Mouse (Mus musculus) MEL (cell line): ENCODE measurements around the gene Sept5. TPM values are rescaled to one million over a fixed set of nuclear protein-coding genes. Genes with fewer than 3 reads are reported as not detected.

Experiments
- DNase-seq: peaks from one replicate; pipeline ENCODE4 v3.0.0; 2011; ENCODE audit warnings: low read depth, low spot score
- H3K27ac ChIP-seq: 2 replicates; pipeline ENCODE4 v1.5.1; 2012; ENCODE audit warnings: low read depth, mild to moderate bottlenecking, control low read depth, low read length, moderate library complexity; ENCODE audit not compliant: control insufficient read depth
- H3K27me3 ChIP-seq, 2 experiments: fragments of 150-350 bp in 1 of 2; sonication (generic) in 1 of 2; 2 replicates each; pipeline ENCODE4 v1.6.1; 2012; ENCODE audit warnings: low read length in 2 of 2, mild to moderate bottlenecking in 2 of 2, improper control_type of control experiment in 1 of 2, moderate library complexity in 1 of 2; ENCODE audit not compliant: insufficient read depth in 2 of 2, control insufficient read depth in 1 of 2
- H3K36me3 ChIP-seq, 2 experiments: 2 replicates each; pipeline ENCODE4 v1.6.1; 2012 to 2014; ENCODE audit warnings: low read length in 2 of 2, improper control_type of control experiment in 1 of 2, inconsistent platforms in 1 of 2, mild to moderate bottlenecking in 1 of 2; ENCODE audit not compliant: insufficient read depth in 2 of 2, control insufficient read depth in 1 of 2
- H3K4me1 ChIP-seq, 2 experiments: fragments of 150-350 bp in 1 of 2; sonication (generic) in 1 of 2; 2 replicates each; pipeline ENCODE4 v1.6.1; 2012; ENCODE audit warnings: low read length in 2 of 2, improper control_type of control experiment in 1 of 2, mild to moderate bottlenecking in 1 of 2; ENCODE audit not compliant: insufficient read depth in 2 of 2, control insufficient read depth in 1 of 2
- H3K4me3 ChIP-seq, 2 experiments: fragments of 150-350 bp in 1 of 2; sonication (generic) in 1 of 2; 2 replicates each; pipeline ENCODE4 v1.5.1; 2012; ENCODE audit warnings: low read depth in 2 of 2, low read length in 2 of 2, mild to moderate bottlenecking in 2 of 2, moderate library complexity in 2 of 2, control low read depth in 1 of 2, improper control_type of control experiment in 1 of 2; ENCODE audit not compliant: control insufficient read depth in 1 of 2, insufficient read depth in 1 of 2
- H3K79me2 ChIP-seq: 2 replicates; pipeline ENCODE4 v1.6.1; 2012; ENCODE audit warnings: mild to moderate bottlenecking, low read length, moderate library complexity; ENCODE audit not compliant: control insufficient read depth, poor library complexity, insufficient read depth
- H3K9ac ChIP-seq: 2 replicates; pipeline ENCODE4 v1.6.1; 2012; ENCODE audit warnings: low read depth, mild to moderate bottlenecking, control low read depth, low read length, moderate library complexity; ENCODE audit not compliant: control insufficient read depth, poor library complexity, severe bottlenecking
- H3K9me3 ChIP-seq: fragments of 150-350 bp; sonication (generic); replicated peaks from 2 replicates; pipeline ENCODE4 v1.6.1; 2012; ENCODE audit warnings: mild to moderate bottlenecking, low read length, improper control_type of control experiment, moderate library complexity; ENCODE audit not compliant: insufficient read depth
- BHLHE40 ChIP-seq: IDR thresholded peaks from 2 replicates; pipeline ENCODE4 v1.6.1; 2012; ENCODE audit warnings: low read depth, mild to moderate bottlenecking, inconsistent platforms, low read length, improper control_type of control experiment, borderline replicate concordance
- CHD2 ChIP-seq: IDR thresholded peaks from 2 replicates; pipeline ENCODE4 v1.6.1; 2011; ENCODE audit warnings: low read length, improper control_type of control experiment
- CTCF ChIP-seq, 3 experiments: IDR thresholded peaks in 2 of 3; conservative IDR thresholded peaks in 1 of 3; 2 replicates each; pipeline ENCODE4 v1.5.1; 2011 to 2012; ENCODE audit warnings: low read length in 3 of 3, low read depth in 2 of 3, mild to moderate bottlenecking in 2 of 3, improper control_type of control experiment in 1 of 3, inconsistent platforms in 1 of 3, mixed read lengths in 1 of 3, moderate library complexity in 1 of 3; ENCODE audit not compliant: control insufficient read depth in 1 of 3, insufficient read depth in 1 of 3, poor library complexity in 1 of 3, severe bottlenecking in 1 of 3
- E2F4 ChIP-seq: IDR thresholded peaks from 2 replicates; pipeline ENCODE4 v1.6.1; 2011; ENCODE audit warnings: low read depth, low read length, improper control_type of control experiment, borderline replicate concordance
- ETS1 ChIP-seq: IDR thresholded peaks from 2 replicates; pipeline ENCODE4 v1.6.1; 2012; ENCODE audit warnings: low read depth, mild to moderate bottlenecking, inconsistent platforms, low read length, improper control_type of control experiment, moderate library complexity
- GABPA ChIP-seq: IDR thresholded peaks from 2 replicates; pipeline ENCODE4 v1.6.1; 2012; ENCODE audit warnings: low read depth, mild to moderate bottlenecking, inconsistent platforms, low read length, improper control_type of control experiment, moderate library complexity
- MAFK ChIP-seq: IDR thresholded peaks from 2 replicates; pipeline ENCODE4 v1.6.1; 2011; ENCODE audit warnings: low read depth, mild to moderate bottlenecking, low read length, improper control_type of control experiment, borderline replicate concordance
- MAX ChIP-seq: IDR thresholded peaks from 2 replicates; pipeline ENCODE4 v1.6.1; 2011; ENCODE audit warnings: low read length, improper control_type of control experiment
- MXI1 ChIP-seq: IDR thresholded peaks from 2 replicates; pipeline ENCODE4 v1.6.1; 2011; ENCODE audit warnings: mild to moderate bottlenecking, low read depth, low read length, improper control_type of control experiment
- MYB ChIP-seq: IDR thresholded peaks from 2 replicates; pipeline ENCODE4 v1.6.1; 2011; ENCODE audit warnings: mild to moderate bottlenecking, low read depth, low read length, improper control_type of control experiment
- NRF1 ChIP-seq: IDR thresholded peaks from 2 replicates; pipeline ENCODE4 v1.6.1; 2014; ENCODE audit warnings: low read depth, mild to moderate bottlenecking, inconsistent platforms, low read length, improper control_type of control experiment, moderate library complexity; ENCODE audit not compliant: poor library complexity, insufficient read depth, severe bottlenecking
- POLR2A ChIP-seq, 2 experiments: IDR thresholded peaks; 2 replicates each; pipeline ENCODE4 v1.6.1; 2011 to 2012; ENCODE audit warnings: low read length in 2 of 2, mild to moderate bottlenecking in 2 of 2, control low read depth in 1 of 2, improper control_type of control experiment in 1 of 2, low read depth in 1 of 2, moderate library complexity in 1 of 2; ENCODE audit not compliant: control insufficient read depth in 1 of 2, insufficient read depth in 1 of 2, poor library complexity in 1 of 2
- POLR2AphosphoS2 ChIP-seq: IDR thresholded peaks from 2 replicates; pipeline ENCODE4 v1.6.1; 2011; ENCODE audit warnings: low read length, improper control_type of control experiment
- POLR2AphosphoS5 ChIP-seq: IDR thresholded peaks from 2 replicates; pipeline ENCODE4 v1.6.1; 2012; ENCODE audit warnings: low read depth, borderline replicate concordance, mild to moderate bottlenecking, inconsistent platforms, low read length, moderate library complexity, mixed read lengths
- RCOR1 ChIP-seq: IDR thresholded peaks from 2 replicates; pipeline ENCODE4 v1.6.1; 2012; ENCODE audit warnings: low read depth, mild to moderate bottlenecking, inconsistent platforms, low read length, improper control_type of control experiment
- SMC3 ChIP-seq: IDR thresholded peaks from 2 replicates; pipeline ENCODE4 v1.6.1; 2011; ENCODE audit warnings: low read depth, low read length, improper control_type of control experiment
- TBP ChIP-seq: IDR thresholded peaks from 2 replicates; pipeline ENCODE4 v1.8.0; 2011; ENCODE audit warnings: low read depth, low read length, improper control_type of control experiment
- UBTF ChIP-seq: IDR thresholded peaks from 2 replicates; pipeline ENCODE4 v1.6.1; 2012; ENCODE audit warnings: low read depth, mild to moderate bottlenecking, inconsistent platforms, low read length, improper control_type of control experiment, moderate library complexity, borderline replicate concordance; ENCODE audit not compliant: insufficient read depth
- USF1 ChIP-seq: IDR thresholded peaks from 2 replicates; pipeline ENCODE4 v1.6.1; 2014; ENCODE audit warnings: low read depth, mild to moderate bottlenecking, inconsistent platforms, low read length, improper control_type of control experiment, moderate library complexity
- USF2 ChIP-seq, 2 experiments: IDR thresholded peaks; 2 replicates each; pipeline ENCODE4 v1.6.1; 2011 to 2012; ENCODE audit warnings: improper control_type of control experiment in 2 of 2, low read length in 2 of 2, borderline replicate concordance in 1 of 2, inconsistent platforms in 1 of 2, low read depth in 1 of 2, mild to moderate bottlenecking in 1 of 2; ENCODE audit not compliant: insufficient read depth in 1 of 2
- ZKSCAN1 ChIP-seq: IDR thresholded peaks from 2 replicates; pipeline ENCODE4 v1.6.1; 2012; ENCODE audit warnings: low read depth, mild to moderate bottlenecking, inconsistent platforms, low read length, improper control_type of control experiment, moderate library complexity
- polyA plus RNA-seq, 2 experiments: library from polyadenylated mRNA; stranded (reverse) in 1 of 2; unstranded in 1 of 2; fragments of >175 nt in 1 of 2; fragments of >200 nt in 1 of 2; gene quantifications; 2 replicates each; pipeline versions ENCODE4 v1.2.1 to v1.2.4; 2012; ENCODE audit warnings: low replicate concordance in 2 of 2, low read depth in 1 of 2; ENCODE audit not compliant: insufficient read length in 2 of 2, insufficient read depth in 1 of 2, missing spikeins in 1 of 2
- total RNA-seq: library from RNA; depleted of rRNA; stranded (reverse); fragments of 300-350 nt; gene quantifications from 2 replicates; pipeline ENCODE4 v1.2.3, GENCODE M21; 2012

The Sept5 gene
- total and polyA plus RNA-seq, 3 experiments, result 7.4 to 29.3 TPM; not detected in 1

- H3K36me3 ChIP-seq, result no peaks in the 10 kb centered on the region
- H3K79me2 ChIP-seq, result no peaks in the 10 kb centered on the region
- H3K27me3 ChIP-seq, result peaks cover 0 to 3% of the 10 kb centered on the region in 2 experiments; a peak in 2 of 4 replicates
- no peak for DNase-seq
- TF ChIP-seq CTCF (IDR thresholded peaks at IDR 0.05 in 2 of 3, conservative IDR thresholded peaks at IDR 0.05 in 1 of 3; ENCODE audit: control insufficient read depth in 1 of 3, insufficient read depth in 1 of 3, low read depth in 2 of 3, low read length in 3 of 3, poor library complexity in 1 of 3, severe bottlenecking in 1 of 3), result peak in 1 of 3 experiments; percentile 21; a peak in 1 of 6 replicates
- TF ChIP-seq SMC3, result 0 out of 2 replicates have a peak, but pooled peaks have one; percentile 13
- no peak for TF ChIP-seq USF2 (IDR thresholded peaks at IDR 0.05; ENCODE audit: borderline replicate concordance in 1 of 2, insufficient read depth in 1 of 2, low read depth in 1 of 2, low read length in 2 of 2)
- H3K4me3 ChIP-seq, result no peak overlapping the region
- H3K4me1 ChIP-seq, result no peaks in the 10 kb centered on the region
- H3K27ac ChIP-seq, result no peak overlapping the region
- no peak overlapping the region for H3K9ac ChIP-seq
- H3K9me3 ChIP-seq, result no peaks in the 10 kb centered on the region
These were observed 23.8 kb upstream of the Sept5 start for GRCm38 (mm10) chr16:18653290-18654160.

GRCm38 (mm10) chr16:18649126-18649525, 19.4 kb upstream of the Sept5 start:
- Histone ChIP-seq H3K4me1 (no peaks in the 10 kb centered on the region), H3K4me3 (no peak overlapping the region)
- TF ChIP-seq BHLHE40, result no peak
- TF ChIP-seq MAX, result no peak
- TF ChIP-seq MXI1, result no peak
- TF ChIP-seq CTCF (IDR thresholded peaks at IDR 0.05 in 2 of 3, conservative IDR thresholded peaks at IDR 0.05 in 1 of 3; ENCODE audit: control insufficient read depth in 1 of 3, insufficient read depth in 1 of 3, low read depth in 2 of 3, low read length in 3 of 3, poor library complexity in 1 of 3, severe bottlenecking in 1 of 3), result no peak
- no peak for TF ChIP-seq MYB
- TF ChIP-seq USF2 (IDR thresholded peaks at IDR 0.05; ENCODE audit: borderline replicate concordance in 1 of 2, insufficient read depth in 1 of 2, low read depth in 1 of 2, low read length in 2 of 2), result no peak
- TF ChIP-seq RCOR1, result no peak
- no peak for TF ChIP-seq USF1
- TF ChIP-seq CHD2, result no peak

GRCm38 (mm10) chr16:18645329-18645728, 15.6 kb upstream of the Sept5 start:
- Histone ChIP-seq H3K27me3 (peaks cover 0 to 12% of the 10 kb centered on the region in 2 experiments), H3K9ac (no peak overlapping the region), H3K36me3 (no peaks in the 10 kb centered on the region), H3K4me1 (no peaks in the 10 kb centered on the region), H3K27ac (no peak overlapping the region), H3K79me2 (no peaks in the 10 kb centered on the region), H3K9me3 (no peaks in the 10 kb centered on the region), H3K4me3 (no peak overlapping the region)
- no peak for DNase-seq
- TF ChIP-seq USF1, result no peak
- no peak for TF ChIP-seq POLR2AphosphoS5
- no peak for TF ChIP-seq MYB
- TF ChIP-seq GABPA, result no peak
- TF ChIP-seq SMC3, result no peak
- TF ChIP-seq E2F4, result no peak
- TF ChIP-seq ZKSCAN1, result no peak
- TF ChIP-seq TBP, result no peak
- no peak for TF ChIP-seq NRF1
- no peak for TF ChIP-seq ETS1
- no peak for TF ChIP-seq MAFK
- TF ChIP-seq CHD2, result no peak
- no peak for TF ChIP-seq POLR2A (IDR thresholded peaks at IDR 0.05; ENCODE audit: control insufficient read depth in 1 of 2, insufficient read depth in 1 of 2, low read depth in 1 of 2, low read length in 2 of 2, poor library complexity in 1 of 2)
- TF ChIP-seq USF2 (IDR thresholded peaks at IDR 0.05; ENCODE audit: borderline replicate concordance in 1 of 2, insufficient read depth in 1 of 2, low read depth in 1 of 2, low read length in 2 of 2), result no peak
- no peak for TF ChIP-seq UBTF
- TF ChIP-seq POLR2AphosphoS2, result no peak

More at GRCm38 (mm10) chr16:18649126-18649525, 19.4 kb upstream of the Sept5 start:
- no peak for DNase-seq
- Histone ChIP-seq H3K9me3 (no peaks in the 10 kb centered on the region), H3K36me3 (no peaks in the 10 kb centered on the region), H3K79me2 (no peaks in the 10 kb centered on the region), H3K27me3 (peaks cover 0 to 5% of the 10 kb centered on the region in 2 experiments; a peak in 2 of 4 replicates), H3K9ac (no peak overlapping the region), H3K27ac (no peak overlapping the region)
